Mouse (Mus musculus): Measurements from ENCODE around the gene Ttll7. TPM values are rescaled to one million over a fixed set of nuclear protein-coding genes. Genes with fewer than 3 reads are reported as not detected.

Ttll7 gene
- polyA plus RNA-seq, 1 experiment from 2014 or later = 1.6 TPM

DNA sequence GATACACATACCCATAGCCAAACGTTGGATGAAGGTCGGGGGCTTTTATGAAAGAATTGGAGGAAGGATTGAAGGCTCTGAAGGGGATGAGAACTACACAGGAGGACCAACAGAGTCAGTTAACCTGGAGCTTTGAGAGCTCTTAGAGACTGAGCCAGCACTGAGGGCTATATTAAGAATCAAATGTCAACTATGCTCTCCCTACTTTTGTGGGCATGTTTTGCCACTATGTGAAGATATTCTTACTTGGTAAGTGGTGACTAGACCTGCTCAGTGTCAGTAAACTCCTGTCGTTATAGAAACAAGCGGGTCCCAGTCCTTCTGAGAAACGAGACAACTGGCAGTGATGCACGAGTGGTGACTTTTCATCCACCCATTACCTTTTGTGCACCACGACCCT is 176.2 kb downstream of the Ttll7 start:
- Histone ChIP-seq H3K9me3 (no peaks in the 10 kb centered on the region), H3K36me3 (no peaks in the 10 kb centered on the region), H3K4me3 (replicated peaks) (no peak overlapping the region), H3K4me1 (replicated peaks) (no peaks in the 10 kb centered on the region), H3K27me3 (replicated peaks) (no peaks in the 10 kb centered on the region), H3K27ac (no peak overlapping the region), H3K9ac (no peak overlapping the region), H3K4me2 (replicated peaks) (no peak overlapping the region)
- 92% methylated on average over 7 of the region's 7 CpGs for WGBS
- ATAC-seq = no peak

- H3K9me3 ChIP-seq = no peaks in the 10 kb centered on the region
- no peak for ATAC-seq
- no peak overlapping the region for H3K4me3 ChIP-seq (replicated peaks)
- H3K4me1 ChIP-seq (replicated peaks) = no peaks in the 10 kb centered on the region
- WGBS = 80% methylated on average over 11 of the region's 11 CpGs
- no peaks in the 10 kb centered on the region for H3K27me3 ChIP-seq (replicated peaks)
- H3K27ac ChIP-seq = no peak overlapping the region
- H3K4me2 ChIP-seq (replicated peaks) = no peak overlapping the region
- no peaks in the 10 kb centered on the region for H3K36me3 ChIP-seq
- H3K9ac ChIP-seq = no peak overlapping the region
Measured at GRCm38 (mm10) chr3:147029718-147030117, 177.6 kb downstream of the Ttll7 start.

GRCm38 (mm10) chr3:147030266-147030880 is 178.2 kb downstream of the Ttll7 start:
- Histone ChIP-seq H3K27ac (no peak overlapping the region), H3K9me3 (no peaks in the 10 kb centered on the region), H3K4me1 (replicated peaks) (no peaks in the 10 kb centered on the region), H3K4me2 (replicated peaks) (no peak overlapping the region), H3K9ac (no peak overlapping the region), H3K36me3 (no peaks in the 10 kb centered on the region), H3K4me3 (replicated peaks) (no peak overlapping the region), H3K27me3 (replicated peaks) (no peaks in the 10 kb centered on the region)
- ATAC-seq = no peak
- WGBS = 46% methylated on average over 11 of the region's 11 CpGs

Other genes with a start within 250 kb of the Ttll7 start
- gene Dnase2b, start 236.8 kb upstream of the Ttll7 start, polyA plus RNA-seq (2015; fragmentation: Nextera tagmentation; extraction: Ambion mirVana) = 0.08 TPM in 1 of 2 replicates, not detected in the other
- not detected in 2 replicates for gene 4930503B20Rik, start 201.1 kb upstream of the Ttll7 start, polyA plus RNA-seq (2015; fragmentation: Nextera tagmentation; extraction: Ambion mirVana)
- 0.53 and 0.59 TPM in 2 replicates for gene Samd13, start 166.8 kb upstream of the Ttll7 start, polyA plus RNA-seq (2015; fragmentation: Nextera tagmentation; extraction: Ambion mirVana)
- 43.1 and 50.0 TPM in 2 replicates for gene Prkacb, start 39.4 kb upstream of the Ttll7 start, polyA plus RNA-seq (2015; fragmentation: Nextera tagmentation; extraction: Ambion mirVana)